Mouse (Mus musculus) G1E (cell line): ENCODE measurements around the gene Ino80. TPM values are rescaled to one million over a fixed set of nuclear protein-coding genes. Genes with fewer than 3 reads are reported as not detected.

Experiments used
- ATAC-seq: 2 replicates; pipeline ENCODE4 v1.8.0; 2016; ENCODE audit warnings: mild to moderate bottlenecking; ENCODE audit not compliant: insufficient number of reproducible peaks, poor library complexity, low FRiP score, severe bottlenecking; ENCODE audit errors: extremely low read depth
- DNase-seq: peaks from one replicate; pipeline ENCODE4 v3.0.0; 2012; ENCODE audit warnings: low spot score
- H3K27me3 ChIP-seq: 2 replicates; pipeline ENCODE4 v1.6.1; 2012; ENCODE audit warnings: mild to moderate bottlenecking, low read length, inconsistent platforms; ENCODE audit not compliant: insufficient read depth
- H3K36me3 ChIP-seq: replicated peaks from 2 replicates; pipeline ENCODE3; 2012; ENCODE audit warnings: mild to moderate bottlenecking, inconsistent platforms
- H3K4me1 ChIP-seq: 2 replicates; pipeline ENCODE4 v1.6.1; 2012; ENCODE audit warnings: low read depth, low read length, inconsistent platforms, mixed read lengths; ENCODE audit not compliant: insufficient read depth
- H3K4me3 ChIP-seq: 2 replicates; pipeline ENCODE4 v1.5.1; 2012; ENCODE audit warnings: low read depth, mild to moderate bottlenecking, inconsistent platforms, low read length, moderate library complexity, mixed read lengths
- H3K9me3 ChIP-seq: replicated peaks from 2 replicates; pipeline ENCODE4 v1.6.1; 2012; ENCODE audit warnings: inconsistent platforms
- CTCF ChIP-seq: IDR thresholded peaks from 2 replicates; pipeline ENCODE4 v1.5.1; 2012; ENCODE audit warnings: low read depth, low read length, inconsistent platforms, mixed read lengths
- GATA1 ChIP-seq: IDR thresholded peaks from 2 replicates; pipeline ENCODE4 v1.6.1; 2012; ENCODE audit warnings: borderline replicate concordance, low read length, inconsistent platforms, mixed read lengths
- GATA2 ChIP-seq: IDR thresholded peaks from 2 replicates; pipeline ENCODE4 v1.6.1; 2012; ENCODE audit warnings: low read depth, low read length, inconsistent platforms, borderline replicate concordance
- POLR2AphosphoS5 ChIP-seq: IDR thresholded peaks from 2 replicates; pipeline ENCODE4 v1.6.1; 2012; ENCODE audit warnings: low read depth, low read length, inconsistent platforms; ENCODE audit not compliant: insufficient replicate concordance
- TAL1 ChIP-seq: conservative IDR thresholded peaks from 2 replicates; pipeline ENCODE4 v1.6.1; 2012; ENCODE audit warnings: low read depth, low read length, inconsistent platforms, mixed read lengths
- polyA plus RNA-seq: library from polyadenylated mRNA; stranded (reverse); fragments of >175 nt; gene quantifications from 2 replicates; pipeline ENCODE4 v1.2.3, GENCODE M21; 2012
- total RNA-seq, 2 experiments: library from RNA; stranded (forward) in 1 of 2; stranded (reverse) in 1 of 2; fragments of 200-1000 nt in 1 of 2; fragments of >200 nt in 1 of 2; fragmentation: Nextera tagmentation in 1 of 2; gene quantifications; 2 replicates each; pipeline ENCODE4 v1.2.3; 2014 to 2017

The Ino80 gene
- total and polyA plus RNA-seq, 3 experiments = 7.0 to 41.2 (median 20.4) TPM

DNA sequence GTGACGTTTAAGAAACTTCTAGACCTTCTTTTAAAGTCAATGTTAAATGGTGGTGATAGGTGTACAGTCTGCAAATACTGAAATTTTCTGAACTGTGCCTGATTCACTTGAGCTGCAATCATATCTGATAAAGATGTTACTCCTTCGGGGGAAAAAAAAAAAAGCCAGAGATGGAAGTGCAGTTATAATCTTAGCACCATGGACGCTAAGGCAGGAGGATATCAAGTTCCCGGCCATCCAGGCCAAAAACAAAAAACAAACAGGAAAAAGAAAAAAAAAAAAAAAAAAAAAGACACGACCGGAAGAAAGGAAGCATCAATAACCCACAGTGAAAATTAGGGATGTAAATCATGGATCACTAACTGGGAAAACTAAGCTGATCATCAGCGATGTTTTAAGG is 1.3 kb downstream of the Ino80 start:
- TF ChIP-seq CTCF = no peak
- TF ChIP-seq GATA2 = no peak
- no peak for TF ChIP-seq POLR2AphosphoS5
- no peak for TF ChIP-seq TAL1
- no peak for TF ChIP-seq GATA1
- no peaks in the 10 kb centered on the region for H3K9me3 ChIP-seq
- no peaks in the 10 kb centered on the region for H3K27me3 ChIP-seq
- DNase-seq (no peak), ATAC-seq (no peak)
- peaks cover 33% of the 10 kb centered on the region for H3K36me3 ChIP-seq
- peak overlapping the region; percentile 93 for H3K4me3 ChIP-seq
- H3K4me1 ChIP-seq = peaks cover 21% of the 10 kb centered on the region

DNA sequence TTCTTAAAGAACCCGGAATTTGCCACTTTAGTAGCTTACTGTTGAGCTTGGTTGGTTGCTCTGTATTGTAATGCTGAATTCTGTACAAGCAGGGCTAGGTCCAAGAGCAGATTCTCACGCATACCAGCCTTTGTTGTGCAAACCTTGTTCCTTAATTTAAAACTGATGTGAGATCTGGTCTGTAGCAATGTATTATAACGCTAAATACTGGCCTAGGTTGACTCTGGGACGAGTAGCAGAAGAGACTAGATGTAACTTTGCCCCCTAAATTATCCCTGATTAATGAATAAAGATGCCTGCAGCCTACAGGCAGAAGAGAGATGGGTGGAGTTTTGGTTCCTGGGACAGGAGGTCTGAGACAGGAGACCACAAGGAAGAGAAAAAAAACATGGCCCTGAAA is 13.5 kb downstream of the Ino80 start:
- ATAC-seq (no peak), DNase-seq (no peak)
- TF ChIP-seq CTCF (no peak), POLR2AphosphoS5 (no peak), GATA1 (no peak), TAL1 (no peak), GATA2 (no peak)
- Histone ChIP-seq H3K4me3 (no peak overlapping the region), H3K36me3 (peaks cover 49% of the 10 kb centered on the region), H3K27me3 (no peaks in the 10 kb centered on the region), H3K9me3 (no peaks in the 10 kb centered on the region), H3K4me1 (peaks cover 9% of the 10 kb centered on the region; the same call in 1 of the 2 replicates)

DNA sequence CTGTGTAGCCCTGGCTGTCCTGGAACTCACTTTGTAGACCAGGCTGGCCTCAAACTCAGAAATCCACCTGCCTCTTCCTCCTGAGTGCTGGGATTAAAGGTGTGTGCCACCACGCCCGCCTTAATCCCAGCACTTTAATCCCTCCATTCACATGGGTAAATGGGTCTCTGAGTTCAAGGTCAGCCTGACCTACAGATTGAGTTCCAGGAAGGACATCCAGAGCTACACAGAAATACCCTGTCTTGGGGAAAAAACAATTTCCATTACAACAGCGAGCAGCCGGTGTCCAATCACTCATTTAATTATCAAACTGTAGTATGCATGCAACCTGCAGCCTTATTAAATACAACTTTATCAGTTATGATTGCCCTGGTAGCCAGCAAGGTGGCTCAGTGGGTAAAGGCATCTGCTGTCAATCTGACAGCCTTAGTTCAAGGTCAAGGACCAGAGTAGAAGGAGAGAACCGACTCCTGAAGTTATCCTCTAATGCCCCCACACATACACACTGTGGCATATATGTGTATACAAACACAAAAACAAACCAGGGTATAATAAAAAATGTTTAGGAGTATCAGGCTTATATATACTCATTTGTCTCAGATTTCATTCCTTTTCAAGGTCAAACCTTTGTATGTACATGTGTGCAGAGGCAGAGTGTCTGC is 14.2 kb downstream of the Ino80 start:
- no peak for DNase-seq
- ATAC-seq = no peak
- TF ChIP-seq POLR2AphosphoS5 (no peak), CTCF (no peak), TAL1 (no peak), GATA1 (no peak), GATA2 (no peak)

DNA sequence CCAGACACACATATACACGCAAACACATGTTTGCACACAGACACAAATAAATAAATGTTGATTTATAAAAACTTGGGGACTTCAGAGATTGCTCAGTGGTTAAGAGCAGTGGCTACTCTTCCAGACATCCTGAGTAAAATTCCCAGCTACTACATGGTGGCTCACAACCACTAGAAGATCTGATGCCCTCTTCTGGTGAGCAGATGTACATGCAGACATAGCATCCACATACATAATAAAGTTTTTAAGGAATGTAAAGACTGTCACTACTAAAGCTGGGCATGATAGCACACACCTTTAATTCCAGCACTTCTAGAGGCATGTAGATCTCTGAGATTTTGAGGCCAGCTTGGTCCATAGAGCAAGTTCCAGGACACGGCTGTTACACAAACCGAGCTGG is 16.5 kb downstream of the Ino80 start:
- no peak for TF ChIP-seq CTCF
- no peak for TF ChIP-seq GATA2
- H3K27me3 ChIP-seq = no peaks in the 10 kb centered on the region
- ATAC-seq (no peak), DNase-seq (no peak)
- H3K4me1 ChIP-seq = peaks cover 17% of the 10 kb centered on the region
- no peaks in the 10 kb centered on the region for H3K9me3 ChIP-seq
- no peak overlapping the region for H3K4me3 ChIP-seq
- H3K36me3 ChIP-seq = peaks cover 43% of the 10 kb centered on the region

More for the DNA sequence above, 14.2 kb downstream of the Ino80 start:
- H3K4me1 ChIP-seq = peaks cover 13% of the 10 kb centered on the region
- peaks cover 44% of the 10 kb centered on the region for H3K36me3 ChIP-seq
- no peaks in the 10 kb centered on the region for H3K27me3 ChIP-seq
- no peak overlapping the region for H3K4me3 ChIP-seq
- no peaks in the 10 kb centered on the region for H3K9me3 ChIP-seq

DNA sequence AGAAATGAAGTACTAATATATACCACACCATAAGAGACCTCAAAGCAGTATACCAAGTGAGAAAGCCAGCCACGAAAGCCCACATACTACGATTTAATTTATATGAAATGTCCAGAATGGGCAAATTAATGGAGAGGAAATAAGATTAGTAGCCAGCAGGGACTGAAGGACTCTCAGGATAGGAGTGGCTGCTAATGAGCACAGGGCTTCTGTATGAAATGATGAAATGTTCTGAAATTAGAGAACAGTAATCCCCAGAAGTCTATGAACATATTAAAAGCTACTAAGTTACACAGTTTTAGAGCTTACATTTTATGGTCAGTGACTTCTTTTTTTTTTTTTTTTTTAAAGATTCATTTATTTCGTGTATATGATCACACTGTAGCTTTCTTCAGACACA is 22.9 kb downstream of the Ino80 start:
- no peak overlapping the region for H3K4me3 ChIP-seq
- no peak for ATAC-seq
- H3K9me3 ChIP-seq = no peaks in the 10 kb centered on the region
- H3K36me3 ChIP-seq = peaks cover 73% of the 10 kb centered on the region
- H3K27me3 ChIP-seq = no peaks in the 10 kb centered on the region
- TF ChIP-seq GATA2 (no peak), CTCF (no peak), TAL1 (no peak), GATA1 (no peak), POLR2AphosphoS5 (no peak)
- H3K4me1 ChIP-seq = peaks cover 9% of the 10 kb centered on the region
- no peak for DNase-seq

DNA sequence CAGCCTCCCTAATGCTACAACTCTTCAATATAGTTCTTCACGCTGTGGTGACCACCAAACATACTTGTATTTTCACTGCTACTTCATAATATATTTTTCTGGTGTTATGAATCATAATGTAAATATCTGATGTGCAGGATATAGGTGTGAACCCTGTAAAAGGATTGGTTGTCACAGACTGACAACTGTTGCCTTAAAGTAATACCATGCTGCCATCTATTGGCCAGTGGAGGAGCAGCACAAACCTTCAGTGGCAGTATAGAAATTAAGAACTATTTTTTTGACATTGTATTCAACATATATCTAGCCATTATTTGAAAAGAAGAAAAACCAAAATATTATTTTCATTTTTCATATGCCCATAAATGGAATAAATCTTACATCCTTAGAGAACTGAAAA is 40.5 kb downstream of the Ino80 start:
- DNase-seq = peak; percentile 6
- Histone ChIP-seq H3K36me3 (peaks cover 63% of the 10 kb centered on the region), H3K4me1 (no peaks in the 10 kb centered on the region), H3K9me3 (no peaks in the 10 kb centered on the region), H3K27me3 (no peaks in the 10 kb centered on the region), H3K4me3 (no peak overlapping the region)
- TF ChIP-seq CTCF (peak; percentile 39), TAL1 (no peak)
- ATAC-seq = no peak

DNA sequence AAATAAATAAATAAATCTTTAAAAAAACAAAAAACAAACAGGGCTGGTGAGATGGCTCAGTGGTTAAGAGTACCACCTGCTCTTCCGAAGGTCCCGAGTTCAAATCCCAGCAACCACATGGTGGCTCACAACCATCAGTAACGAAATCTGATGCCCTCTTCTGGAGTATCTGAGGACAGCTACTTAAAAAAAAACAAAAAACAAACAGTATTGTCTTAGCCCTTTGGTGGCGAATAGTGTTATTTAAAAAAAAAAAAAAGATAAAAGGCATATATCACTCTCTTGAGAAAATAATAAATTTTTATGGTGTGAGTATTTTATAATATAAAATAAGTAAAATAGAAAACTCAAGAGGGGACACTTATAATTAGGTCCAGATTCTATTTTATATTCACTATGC is 41.0 kb downstream of the Ino80 start:
- TF ChIP-seq GATA2 (no peak), TAL1 (no peak), GATA1 (no peak), POLR2AphosphoS5 (no peak), CTCF (no peak)
- peaks cover 61% of the 10 kb centered on the region for H3K36me3 ChIP-seq
- DNase-seq (no peak), ATAC-seq (no peak)
- H3K27me3 ChIP-seq = no peaks in the 10 kb centered on the region
- H3K4me3 ChIP-seq = no peak overlapping the region
- H3K4me1 ChIP-seq = no peaks in the 10 kb centered on the region
- no peaks in the 10 kb centered on the region for H3K9me3 ChIP-seq
